Mouse (Mus musculus): ENCODE results near the gene Churc1. TPM values are rescaled to one million over a fixed set of nuclear protein-coding genes. Genes with fewer than 3 reads are reported as not detected.
"Not testable (repeated sequence)": the region's sequence is repeated elsewhere in the genome, so short reads cannot be mapped to it uniquely, and the experiment has no call there.

Gene Churc1
- polyA plus RNA-seq, 1 experiment from 2014 or later: 132 TPM

- ATAC-seq (ENCODE audit: insufficient number of reproducible peaks, low FRiP score, low TSS enrichment, low read depth): no peak
- no peaks in the 10 kb centered on the region for H3K27me3 ChIP-seq
- H3K9me3 ChIP-seq: no peaks in the 10 kb centered on the region
- no peak overlapping the region for H3K9ac ChIP-seq
- no peak overlapping the region for H3K4me2 ChIP-seq
- WGBS: 52% methylated on average over 4 of the region's 4 CpGs
- H3K4me3 ChIP-seq: no peak overlapping the region
- peaks cover 13% of the 10 kb centered on the region for H3K36me3 ChIP-seq
- no peaks in the 10 kb centered on the region for H3K4me1 ChIP-seq
- no peak overlapping the region for H3K27ac ChIP-seq
These were observed 9.8 kb downstream of the Churc1 start for GRCm38 (mm10) chr12:76775132-76775531.

GRCm38 (mm10) chr12:76776898-76777297, 11.6 kb downstream of the Churc1 start:
- Histone ChIP-seq H3K27ac (no peak overlapping the region), H3K4me2 (no peak overlapping the region), H3K9me3 (no peaks in the 10 kb centered on the region), H3K4me1 (no peaks in the 10 kb centered on the region), H3K4me3 (no peak overlapping the region), H3K9ac (no peak overlapping the region), H3K27me3 (no peaks in the 10 kb centered on the region), H3K36me3 (peaks cover 13% of the 10 kb centered on the region)
- no peak for ATAC-seq (ENCODE audit: insufficient number of reproducible peaks, low FRiP score, low TSS enrichment, low read depth)
- WGBS: 89% methylated on average over 5 of the region's 5 CpGs

GRCm38 (mm10) chr12:76777845-76778244, 12.5 kb downstream of the Churc1 start:
- Histone ChIP-seq H3K27ac (no peak overlapping the region), H3K27me3 (no peaks in the 10 kb centered on the region), H3K4me3 (no peak overlapping the region), H3K4me2 (no peak overlapping the region), H3K9ac (no peak overlapping the region), H3K4me1 (no peaks in the 10 kb centered on the region), H3K9me3 (no peaks in the 10 kb centered on the region), H3K36me3 (peaks cover 13% of the 10 kb centered on the region)
- no peak for ATAC-seq (ENCODE audit: insufficient number of reproducible peaks, low FRiP score, low TSS enrichment, low read depth)

GRCm38 (mm10) chr12:76778305-76779083, 13.2 kb downstream of the Churc1 start:
- Histone ChIP-seq H3K9ac (no peak overlapping the region), H3K27me3 (no peaks in the 10 kb centered on the region), H3K4me1 (no peaks in the 10 kb centered on the region), H3K36me3 (peaks cover 13% of the 10 kb centered on the region), H3K9me3 (no peaks in the 10 kb centered on the region), H3K4me3 (no peak overlapping the region), H3K27ac (no peak overlapping the region), H3K4me2 (no peak overlapping the region)
- ATAC-seq (ENCODE audit: insufficient number of reproducible peaks, low FRiP score, low TSS enrichment, low read depth): no peak
- 82% methylated on average over 10 of the region's 10 CpGs for WGBS

GRCm38 (mm10) chr12:76779951-76780350, 14.6 kb downstream of the Churc1 start:
- 88% methylated on average over 5 of the region's 5 CpGs for WGBS

GRCm38 (mm10) chr12:76780639-76781468, 15.5 kb downstream of the Churc1 start:
- H3K27ac ChIP-seq: no peak overlapping the region

More at GRCm38 (mm10) chr12:76779951-76780350, 14.6 kb downstream of the Churc1 start:
- H3K4me1 ChIP-seq: no peaks in the 10 kb centered on the region
- ATAC-seq (ENCODE audit: insufficient number of reproducible peaks, low FRiP score, low TSS enrichment, low read depth): no peak
- H3K4me3 ChIP-seq: no peak overlapping the region
- H3K4me2 ChIP-seq: no peak overlapping the region
- H3K9me3 ChIP-seq: no peaks in the 10 kb centered on the region
- H3K27ac ChIP-seq: no peak overlapping the region
- peaks cover 13% of the 10 kb centered on the region for H3K36me3 ChIP-seq
- no peak overlapping the region for H3K9ac ChIP-seq
- no peaks in the 10 kb centered on the region for H3K27me3 ChIP-seq

GRCm38 (mm10) chr12:76784056-76784619, 18.8 kb downstream of the Churc1 start:
- H3K4me1 ChIP-seq: no peaks in the 10 kb centered on the region

More at GRCm38 (mm10) chr12:76780639-76781468, 15.5 kb downstream of the Churc1 start:
- ATAC-seq (ENCODE audit: insufficient number of reproducible peaks, low FRiP score, low TSS enrichment, low read depth): no peak
- peaks cover 13% of the 10 kb centered on the region for H3K36me3 ChIP-seq
- no peaks in the 10 kb centered on the region for H3K9me3 ChIP-seq
- H3K4me2 ChIP-seq: no peak overlapping the region
- no peak overlapping the region for H3K9ac ChIP-seq
- H3K27me3 ChIP-seq: no peaks in the 10 kb centered on the region
- H3K4me3 ChIP-seq: no peak overlapping the region
- WGBS: 71% methylated on average over 12 of the region's 12 CpGs
- no peaks in the 10 kb centered on the region for H3K4me1 ChIP-seq

GRCm38 (mm10) chr12:76790446-76791084, 25.2 kb downstream of the Churc1 start:
- WGBS: 60% methylated on average over 8 of the region's 8 CpGs
- Histone ChIP-seq H3K27me3 (no peaks in the 10 kb centered on the region), H3K27ac (no peak overlapping the region), H3K9ac (no peak overlapping the region), H3K36me3 (no peaks in the 10 kb centered on the region), H3K4me2 (no peak overlapping the region), H3K4me1 (no peaks in the 10 kb centered on the region), H3K4me3 (no peak overlapping the region), H3K9me3 (no peaks in the 10 kb centered on the region)
- no peak for ATAC-seq (ENCODE audit: insufficient number of reproducible peaks, low FRiP score, low TSS enrichment, low read depth)

More at GRCm38 (mm10) chr12:76784056-76784619, 18.8 kb downstream of the Churc1 start:
- Histone ChIP-seq H3K27ac (no peak overlapping the region), H3K9ac (no peak overlapping the region), H3K36me3 (peaks cover 5% of the 10 kb centered on the region; the same call in 1 of the 2 replicates), H3K4me3 (no peak overlapping the region), H3K27me3 (no peaks in the 10 kb centered on the region), H3K4me2 (no peak overlapping the region), H3K9me3 (no peaks in the 10 kb centered on the region)
- ATAC-seq (ENCODE audit: insufficient number of reproducible peaks, low FRiP score, low TSS enrichment, low read depth): no peak
- 68% methylated on average over 10 of the region's 10 CpGs for WGBS

- not testable (repeated sequence) for H3K9ac ChIP-seq; H3K4me2 ChIP-seq; H3K27ac ChIP-seq; H3K9me3 ChIP-seq; H3K4me1 ChIP-seq; H3K4me3 ChIP-seq; H3K36me3 ChIP-seq; H3K27me3 ChIP-seq; ATAC-seq (ENCODE audit: insufficient number of reproducible peaks, low FRiP score, low TSS enrichment, low read depth)
- whole genome bisulfite sequencing: 46% methylated on average over 14 of the region's 14 CpGs
These were observed 27.2 kb downstream of the Churc1 start for GRCm38 (mm10) chr12:76792540-76792939.

- H3K9me3 ChIP-seq: no peaks in the 10 kb centered on the region
- H3K27me3 ChIP-seq: no peaks in the 10 kb centered on the region
- no peak within 1 kb of the TSS for H3K9ac ChIP-seq
- no peaks in the 10 kb centered on the region for H3K36me3 ChIP-seq
- H3K4me2 ChIP-seq: no peak within 1 kb of the TSS
- no peak within 1 kb of the TSS for H3K4me3 ChIP-seq
- no peak for ATAC-seq (ENCODE audit: insufficient number of reproducible peaks, low FRiP score, low TSS enrichment, low read depth)
- H3K4me1 ChIP-seq: no peaks in the 10 kb centered on the region
- H3K27ac ChIP-seq: no peak within 1 kb of the TSS
- WGBS: 70% methylated on average over 5 of the region's 5 CpGs
These were observed 30.0 kb downstream of the Churc1 start, which contains the start of gene Gpx2 for GRCm38 (mm10) chr12:76795350-76795749. Gpx2 (minus strand) TSS chr12:76795554.

GRCm38 (mm10) chr12:76796938-76797539, 31.7 kb downstream of the Churc1 start:
- H3K4me1 ChIP-seq: no peaks in the 10 kb centered on the region
- 79% methylated on average over 7 of the region's 7 CpGs for WGBS
- no peaks in the 10 kb centered on the region for H3K9me3 ChIP-seq
- no peaks in the 10 kb centered on the region for H3K27me3 ChIP-seq
- no peak overlapping the region for H3K9ac ChIP-seq
- no peak overlapping the region for H3K4me3 ChIP-seq
- no peak overlapping the region for H3K4me2 ChIP-seq
- no peak overlapping the region for H3K27ac ChIP-seq
- H3K36me3 ChIP-seq: no peaks in the 10 kb centered on the region
- no peak for ATAC-seq (ENCODE audit: insufficient number of reproducible peaks, low FRiP score, low TSS enrichment, low read depth)
